Mouse (Mus musculus) urinary bladder, postnatal 25 days (tissue): ENCODE data around the gene Mrtfa.

Experiments
- DNase-seq: peaks from one replicate; pipeline ENCODE4 v3.0.0; 2022; ENCODE audit warnings: low spot score

Gene Mrtfa

DNA sequence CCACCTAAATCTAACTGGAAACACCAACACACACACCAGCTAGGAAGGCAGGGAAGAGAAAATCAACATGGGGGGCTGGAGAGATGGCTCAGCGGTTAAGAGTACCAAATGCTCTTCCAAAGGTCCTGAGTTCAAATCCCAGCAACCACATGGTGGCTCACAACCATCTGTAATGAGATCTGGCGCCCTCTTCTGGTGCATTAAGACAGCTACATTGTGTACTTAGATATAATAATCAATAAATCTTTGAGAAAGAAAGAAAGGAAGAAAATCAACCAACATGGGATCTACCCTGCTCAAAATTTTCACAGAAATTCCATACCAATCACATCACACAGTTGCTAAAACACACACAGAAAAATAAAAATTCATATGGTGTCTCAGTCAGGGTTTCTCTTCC is 34.1 kb downstream of the Mrtfa start:
- no peak for DNase-seq

DNA sequence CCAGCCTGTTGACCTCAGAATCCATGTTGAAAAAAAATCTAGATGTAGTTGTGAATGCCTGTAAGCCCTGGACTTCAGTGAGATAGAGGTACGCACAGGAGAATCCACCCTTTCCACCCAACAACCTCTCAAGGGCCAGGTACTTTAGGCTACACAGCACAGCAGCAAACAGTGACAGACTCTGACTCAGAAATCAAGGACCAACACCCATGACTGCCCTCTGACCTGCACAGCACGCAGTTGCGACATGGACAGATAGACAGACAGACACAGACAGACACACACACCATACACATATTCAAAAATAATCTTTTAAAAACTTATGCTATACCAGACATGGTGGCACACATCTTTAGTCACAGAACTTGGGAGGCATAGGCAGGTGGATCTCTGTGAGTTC is 34.7 kb downstream of the Mrtfa start:
- DNase-seq, result no peak

DNA sequence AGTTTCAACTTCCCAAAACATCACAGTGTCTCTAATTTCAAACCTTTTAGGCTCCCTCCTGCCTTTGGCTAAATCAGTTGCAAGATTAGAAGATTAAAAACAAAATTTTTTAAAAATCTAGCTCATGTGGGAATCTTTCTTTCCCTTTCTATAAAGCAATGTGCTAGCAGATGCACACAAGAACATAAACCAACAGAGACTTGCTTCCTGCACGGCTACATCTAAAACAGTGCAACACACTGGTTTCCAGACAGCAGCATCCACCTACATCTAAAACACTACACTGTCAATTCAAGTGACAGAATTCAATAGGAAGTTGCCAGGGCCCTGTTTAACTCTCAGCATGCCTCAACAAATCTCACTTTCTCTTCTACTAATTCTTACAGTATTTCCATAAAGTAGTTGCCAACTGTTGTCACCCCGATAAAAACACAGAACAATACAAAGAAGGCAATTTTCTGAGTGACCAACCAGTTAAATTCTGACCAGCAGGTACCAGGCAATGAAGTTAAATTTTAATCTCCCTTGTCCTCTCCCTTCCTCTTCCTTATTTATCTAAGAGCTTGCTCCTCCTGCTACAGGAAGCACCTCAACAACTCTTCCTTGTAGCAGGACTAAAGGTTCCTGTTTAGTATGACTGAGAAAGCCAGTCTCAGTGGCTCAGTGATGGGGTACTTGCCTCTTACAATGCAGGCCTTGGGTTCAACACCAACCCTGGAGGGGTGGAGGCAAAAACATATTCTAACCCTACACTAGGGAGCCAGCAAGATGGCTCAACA is 35.5 kb downstream of the Mrtfa start:
- DNase-seq, result no peak

DNA sequence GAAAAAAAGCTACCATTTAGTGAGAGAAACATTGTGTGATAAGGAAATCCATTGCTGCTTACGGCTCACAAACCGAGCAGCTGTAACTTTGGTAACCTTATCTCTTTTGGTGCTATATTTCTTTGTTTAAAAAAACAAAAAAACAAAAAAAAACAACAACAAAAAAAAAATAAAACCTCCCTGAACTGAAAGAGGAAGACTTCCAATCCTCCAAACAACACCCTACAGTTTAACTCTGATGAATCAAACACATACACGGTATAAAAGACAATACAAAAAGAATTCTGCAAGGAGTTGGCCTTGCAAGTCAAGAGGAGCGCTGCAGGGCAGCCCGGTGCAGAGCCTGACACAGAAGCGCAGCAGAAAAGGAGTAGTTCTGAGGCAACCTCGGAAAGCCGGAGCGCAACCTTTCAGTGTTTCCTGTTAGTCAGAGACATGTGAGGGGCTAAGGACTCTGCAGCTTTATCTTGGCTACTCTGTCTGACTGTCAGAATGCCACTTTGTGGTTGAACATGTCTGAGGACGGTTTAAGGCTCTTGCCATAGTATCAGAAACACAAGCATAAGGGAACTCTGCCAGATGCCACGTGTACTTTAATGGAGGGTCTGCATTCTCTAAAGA is 48.5 kb downstream of the Mrtfa start:
- no peak for DNase-seq

DNA sequence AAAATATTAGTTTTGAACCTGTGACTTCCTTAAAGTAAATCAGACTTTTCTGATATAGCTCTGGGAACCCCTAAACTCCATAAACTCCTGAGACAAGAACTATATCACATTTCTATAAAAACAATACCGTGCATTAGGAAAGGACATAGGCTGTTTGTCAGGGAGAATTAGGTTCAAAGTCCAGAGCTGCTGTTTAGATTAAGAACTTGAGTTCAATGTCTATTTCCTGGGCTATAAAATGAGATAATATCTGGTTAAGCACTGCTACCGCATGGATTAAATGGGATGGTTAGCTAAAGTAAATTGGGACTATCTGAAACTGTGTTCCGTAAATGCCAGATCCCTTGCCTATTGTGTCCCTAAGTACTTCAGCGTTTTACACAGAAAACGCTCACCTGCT is 50.6 kb downstream of the Mrtfa start:
- DNase-seq, result no peak

DNA sequence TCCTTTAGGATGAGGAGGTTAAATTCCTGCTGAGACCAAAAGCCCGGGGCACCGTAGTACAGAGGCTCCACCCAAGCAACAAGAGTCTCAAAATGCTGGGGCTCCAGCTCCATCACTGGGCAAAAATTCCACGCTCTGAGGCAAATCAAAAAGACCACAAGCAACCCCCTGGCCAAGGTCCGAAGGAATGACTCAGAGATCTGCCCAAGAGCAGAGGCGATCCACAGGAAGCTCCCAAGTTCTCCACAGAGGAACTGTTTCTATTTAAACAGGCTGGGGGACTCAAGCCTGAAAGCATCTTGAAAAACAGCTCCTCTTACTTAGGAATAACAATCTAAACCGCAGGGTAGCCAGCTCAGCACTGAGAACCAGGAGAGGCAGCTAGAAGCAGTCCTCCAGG is 53.3 kb downstream of the Mrtfa start:
- no peak for DNase-seq

DNA sequence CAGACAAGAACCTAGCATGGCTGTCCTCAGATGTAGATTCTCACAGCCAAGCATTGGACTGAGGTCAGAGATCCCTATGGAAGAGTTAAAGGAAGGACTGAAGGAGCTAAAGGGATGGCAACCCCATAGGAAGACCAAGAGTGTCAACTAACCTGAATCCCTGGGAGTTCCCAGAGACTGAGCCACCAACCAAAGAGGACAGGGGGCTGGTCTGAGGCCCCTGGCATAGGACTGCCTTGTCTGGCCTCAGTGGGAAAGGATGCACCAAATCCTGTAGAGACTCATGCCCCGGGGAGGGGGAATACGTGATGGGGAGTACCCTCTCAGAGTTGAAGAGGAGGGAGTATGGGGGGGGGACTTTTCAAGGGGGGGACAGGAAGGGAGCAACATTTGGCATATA is 56.8 kb downstream of the Mrtfa start:
- no peak for DNase-seq

DNA sequence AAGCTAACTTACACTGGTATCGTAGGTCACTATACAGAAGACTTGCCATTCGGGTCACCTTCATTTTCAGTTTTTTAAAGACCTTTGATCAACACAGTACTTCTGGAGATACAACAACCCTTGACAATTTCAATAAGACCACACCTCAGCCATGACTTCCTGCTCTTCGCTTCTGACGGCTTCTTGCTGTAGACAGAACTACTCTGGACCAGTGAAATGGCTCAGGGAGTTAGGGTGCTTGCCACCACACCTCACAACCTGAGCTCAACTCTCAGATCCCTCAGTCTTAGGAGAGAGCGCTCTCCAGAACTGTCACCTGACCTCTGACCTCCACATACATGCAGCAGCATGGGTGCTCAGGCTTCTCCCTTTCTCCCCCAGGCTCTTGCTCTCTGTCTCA is 59.4 kb downstream of the Mrtfa start:
- no peak for DNase-seq

DNA sequence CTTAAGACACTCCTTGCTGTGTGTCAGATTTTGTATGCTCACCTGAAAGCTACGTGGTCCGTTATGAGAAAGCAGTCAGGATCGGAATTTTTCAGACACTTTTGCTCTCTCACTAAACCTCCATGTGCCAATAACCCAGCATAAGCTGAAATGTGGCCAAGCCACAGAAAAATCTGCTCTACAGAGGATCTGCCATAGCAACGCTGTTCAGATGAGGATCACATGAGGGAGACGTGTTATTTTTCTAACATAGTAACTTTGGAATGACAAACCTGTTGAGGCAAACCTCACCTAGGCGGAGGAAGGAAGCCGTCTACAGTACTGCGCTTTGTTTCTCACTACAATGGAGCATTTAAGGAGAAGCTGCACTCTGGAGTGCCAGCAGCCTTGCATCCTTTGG is 60.6 kb downstream of the Mrtfa start:
- DNase-seq, result no peak

DNA sequence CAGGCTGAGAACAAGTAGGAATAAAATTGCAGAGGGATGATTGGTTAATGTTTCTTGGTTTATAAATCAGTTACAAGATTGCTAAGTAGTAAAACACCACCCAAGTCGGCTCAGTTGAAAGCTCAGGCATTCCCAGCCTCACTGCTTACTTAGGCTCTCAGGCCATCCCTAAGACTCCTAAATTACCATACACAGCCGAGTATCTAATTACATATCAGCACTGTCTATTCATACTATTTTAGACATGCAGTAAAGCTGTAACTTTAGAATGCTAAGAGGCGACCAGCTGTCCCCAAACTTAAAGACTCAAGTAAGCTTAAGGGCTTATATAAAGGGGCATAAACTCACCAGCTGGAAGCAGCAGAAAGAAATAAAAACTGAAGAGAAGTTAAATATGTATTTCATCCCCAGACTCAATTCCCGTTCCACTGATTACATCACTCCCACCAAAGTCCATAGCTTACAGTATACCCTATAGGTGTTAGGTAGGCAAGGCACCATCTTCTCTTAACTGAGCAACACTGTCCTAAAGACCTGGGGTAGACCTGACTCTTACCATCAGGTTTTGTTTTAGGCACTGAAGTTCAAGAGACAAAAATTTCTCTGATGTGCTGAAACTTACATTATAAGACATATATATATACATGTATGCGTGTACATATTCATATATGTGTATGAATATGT is 62.3 kb downstream of the Mrtfa start:
- DNase-seq, result no peak

DNA sequence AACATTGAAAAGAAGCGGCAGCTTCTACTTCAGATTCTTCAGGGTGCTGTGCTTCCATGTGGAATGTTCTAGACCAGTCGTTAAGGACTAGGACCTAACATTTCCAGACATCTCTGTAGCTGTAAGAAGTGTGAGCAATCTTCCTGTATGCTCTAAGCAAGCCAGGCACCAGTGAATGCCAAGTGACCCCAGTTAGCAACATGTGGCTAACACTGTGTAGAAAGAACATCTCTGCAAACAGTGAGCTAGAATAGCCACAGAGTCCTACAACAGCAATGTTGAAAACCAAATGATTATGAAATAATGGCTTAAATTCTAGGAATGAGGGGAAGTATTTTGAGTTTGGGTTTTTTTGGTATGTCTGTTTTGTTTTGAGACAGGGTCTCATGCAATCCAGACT is 66.3 kb downstream of the Mrtfa start:
- no peak for DNase-seq

DNA sequence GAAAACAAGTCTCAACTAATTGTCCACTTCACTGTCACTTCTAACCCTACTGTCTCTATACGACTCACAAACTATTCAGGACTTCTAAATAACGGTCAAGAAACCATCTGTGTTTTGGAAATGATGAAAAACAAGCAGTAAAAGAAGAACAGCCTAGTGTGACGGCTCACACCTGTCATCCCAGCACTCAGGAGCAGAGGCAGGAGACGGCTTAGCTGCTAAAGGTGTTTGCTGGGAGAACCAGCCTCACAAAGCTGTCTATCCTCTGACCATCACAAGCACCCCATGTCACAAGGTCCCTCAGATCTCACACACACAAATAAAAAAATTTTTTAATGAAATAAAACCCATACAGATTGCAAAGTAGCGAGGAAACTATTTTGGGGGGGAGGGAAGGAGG is 67.4 kb downstream of the Mrtfa start:
- no peak for DNase-seq

DNA sequence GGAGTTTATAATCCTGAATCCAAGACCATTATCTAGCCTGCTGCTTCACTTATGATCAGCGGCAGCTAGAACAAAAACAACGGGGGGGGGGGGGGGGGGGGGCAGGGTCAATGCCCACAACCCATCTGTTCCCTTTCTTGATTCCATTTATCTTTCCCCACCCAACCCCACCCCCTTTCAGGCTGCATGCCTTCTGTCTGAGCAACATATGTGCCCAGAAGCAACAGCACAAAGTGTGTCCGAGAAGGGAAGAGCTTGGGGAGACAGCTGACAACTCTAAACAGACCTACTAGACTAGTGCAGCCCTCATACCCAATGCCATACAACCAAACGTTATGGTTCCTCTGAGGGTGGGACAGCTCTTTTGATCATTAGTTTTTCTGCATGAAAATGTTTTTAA is 68.0 kb downstream of the Mrtfa start:
- no peak for DNase-seq

DNA sequence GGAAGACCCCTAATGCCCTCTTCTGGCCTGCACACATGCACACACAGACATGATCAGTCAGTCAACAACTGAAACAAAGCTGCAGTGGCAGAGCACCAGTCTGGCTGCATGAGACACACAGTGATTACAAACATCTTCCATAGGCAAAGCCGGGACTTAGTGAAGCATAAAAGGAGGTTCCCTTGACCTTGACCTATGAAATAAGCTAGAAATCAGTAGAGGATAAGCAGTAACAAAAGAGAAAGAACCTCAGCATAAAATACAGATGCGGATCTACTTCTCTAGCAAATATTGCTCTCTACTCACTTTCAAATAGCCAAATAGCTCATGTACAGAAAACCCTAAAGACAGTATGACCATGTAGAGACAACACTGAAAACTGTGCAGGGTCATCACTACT is 68.5 kb downstream of the Mrtfa start:
- DNase-seq, result no peak

DNA sequence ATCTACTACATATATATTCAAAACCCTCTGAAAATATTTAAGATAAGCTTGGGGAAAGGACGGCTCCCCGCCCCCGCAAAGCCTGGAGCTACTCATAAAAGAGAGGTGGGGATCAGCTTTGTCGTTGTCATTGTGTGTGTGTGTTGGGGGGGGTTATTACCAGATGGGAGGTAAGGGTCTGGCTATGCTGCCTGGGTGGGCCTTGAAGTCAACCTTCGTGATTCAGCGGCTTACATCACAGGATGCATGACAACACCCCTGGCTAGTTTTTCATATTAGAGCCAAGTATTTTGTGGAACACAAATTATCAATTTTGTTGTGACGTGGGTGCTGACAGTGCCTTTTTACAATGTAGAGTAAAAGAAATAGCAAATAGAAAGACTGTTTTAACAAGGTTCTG is 69.6 kb downstream of the Mrtfa start:
- no peak for DNase-seq

DNA sequence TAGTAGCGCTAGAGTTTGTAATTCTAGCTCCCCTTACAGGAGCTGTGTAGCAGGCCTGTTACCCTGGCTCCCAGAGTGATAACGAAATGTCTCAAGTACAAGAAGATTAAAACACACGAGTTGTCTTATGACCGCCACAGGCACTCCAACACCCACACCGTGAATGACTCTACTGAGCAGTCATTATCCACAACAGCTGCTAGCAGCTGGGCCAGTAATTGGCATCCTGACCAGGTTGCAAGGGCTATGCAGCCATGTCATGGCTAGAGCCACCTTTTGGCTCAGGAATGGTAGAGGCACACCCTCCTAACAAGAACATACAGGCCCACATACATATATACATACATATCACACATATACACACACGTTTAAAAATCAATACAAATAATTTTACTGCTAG is 70.4 kb downstream of the Mrtfa start:
- DNase-seq, result no peak

DNA sequence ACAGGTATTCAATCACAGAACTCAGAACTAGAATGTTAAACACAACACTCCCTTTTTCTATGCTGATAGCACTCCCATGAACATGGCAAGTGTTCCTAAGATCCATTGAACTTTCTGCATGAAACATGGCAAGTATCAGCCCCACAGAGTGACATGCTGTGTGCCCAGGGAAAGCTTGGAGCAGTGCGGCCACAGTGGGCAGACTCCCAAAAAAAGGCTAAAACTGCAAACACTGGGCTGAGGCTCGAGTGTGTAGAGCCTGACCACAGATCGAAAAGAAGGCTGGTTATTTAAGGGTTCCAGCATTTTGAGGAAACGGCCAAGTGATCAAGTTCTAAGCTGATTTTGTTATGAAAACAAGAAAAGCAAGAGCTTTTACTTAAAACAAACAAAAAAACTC is 72.3 kb downstream of the Mrtfa start:
- DNase-seq, result no peak

DNA sequence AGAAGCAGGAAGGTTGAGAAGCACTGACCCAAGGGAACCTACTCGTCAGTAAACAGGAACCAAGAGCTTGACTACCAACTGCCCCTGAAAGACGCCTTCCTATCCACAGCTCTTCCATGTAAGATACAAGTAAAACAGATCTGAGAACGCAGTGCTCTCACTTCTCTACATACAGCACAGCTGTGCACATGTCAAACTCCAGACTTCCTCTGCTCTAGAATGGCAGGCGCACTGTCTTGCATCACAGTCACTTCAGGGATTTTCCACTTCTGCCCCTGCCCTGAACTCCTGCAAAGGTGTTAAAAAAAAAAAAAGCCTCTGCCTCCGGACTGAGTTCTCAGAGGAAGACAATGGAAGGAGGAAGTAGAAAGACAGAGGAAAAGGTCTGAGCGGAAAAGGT is 78.0 kb downstream of the Mrtfa start:
- no peak for DNase-seq

DNA sequence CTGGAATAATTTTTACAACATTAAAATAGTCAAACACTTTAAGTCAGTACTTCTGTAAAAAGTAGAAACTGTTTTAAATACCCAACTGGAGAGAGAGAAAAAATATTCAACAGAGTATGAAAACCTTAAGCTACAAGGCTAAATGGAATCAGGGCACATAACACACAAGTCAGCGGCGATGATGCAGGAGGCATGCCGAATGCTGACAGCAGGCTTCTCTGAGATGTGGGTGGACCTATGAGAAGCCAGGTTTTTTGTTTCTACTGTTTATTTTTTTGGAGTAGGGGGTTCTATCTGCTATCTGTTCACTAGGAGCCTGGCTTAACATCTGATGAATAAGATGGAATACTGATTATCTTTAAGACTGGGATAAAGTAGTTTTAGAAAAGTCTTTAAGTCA is 80.2 kb downstream of the Mrtfa start:
- no peak for DNase-seq

DNA sequence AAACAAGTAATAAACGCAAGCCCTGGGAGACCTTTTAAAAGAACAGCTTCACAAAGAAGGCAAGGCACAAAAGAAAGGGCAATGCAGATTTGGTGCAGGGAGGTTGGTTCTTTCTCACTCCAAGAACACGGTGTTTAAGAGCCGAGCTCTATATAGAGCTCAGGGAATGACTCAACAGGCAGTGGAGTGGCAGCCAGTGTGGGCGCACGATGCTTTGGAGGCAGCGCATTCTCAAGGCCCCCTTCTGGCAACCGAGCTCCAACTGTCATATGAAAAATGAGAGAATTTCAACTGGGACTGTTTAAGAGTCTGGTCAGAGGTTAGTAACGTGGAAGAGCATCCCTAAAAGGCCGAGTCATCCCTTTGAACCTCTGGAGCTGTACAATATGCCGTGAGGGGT is 84.6 kb downstream of the Mrtfa start:
- no peak for DNase-seq

DNA sequence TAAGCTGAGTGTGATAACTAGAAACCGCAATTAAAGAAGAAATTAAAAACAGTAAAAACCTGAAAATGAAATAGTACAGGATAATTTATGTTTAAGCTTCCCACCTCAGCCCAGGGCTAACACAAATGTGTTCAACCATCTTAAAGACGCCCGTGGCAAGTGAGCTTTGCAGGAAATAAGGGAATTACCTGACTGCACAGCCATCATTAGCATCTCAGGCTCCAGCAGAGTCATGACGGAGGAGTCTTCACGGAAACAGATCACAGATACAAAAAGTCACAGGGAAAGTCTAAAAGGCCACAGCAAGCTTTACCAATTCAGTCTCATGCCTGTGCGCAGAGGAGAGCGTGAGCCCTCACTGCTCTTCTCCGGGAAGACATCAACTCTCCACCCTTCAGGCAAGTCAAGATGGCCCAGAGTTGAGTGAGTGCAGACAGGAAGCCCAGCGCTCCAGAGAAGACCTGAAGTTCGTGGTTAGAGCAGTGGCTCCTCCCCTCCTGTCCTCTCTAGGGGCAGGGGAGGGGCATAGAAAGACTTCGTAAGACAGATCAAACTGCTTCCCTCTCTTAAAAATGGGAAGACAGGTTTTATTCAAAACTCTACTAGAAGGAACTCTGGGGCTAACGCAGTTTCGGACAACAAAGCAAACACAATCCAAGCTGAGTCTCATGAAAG is 85.8 kb downstream of the Mrtfa start:
- DNase-seq, result no peak

DNA sequence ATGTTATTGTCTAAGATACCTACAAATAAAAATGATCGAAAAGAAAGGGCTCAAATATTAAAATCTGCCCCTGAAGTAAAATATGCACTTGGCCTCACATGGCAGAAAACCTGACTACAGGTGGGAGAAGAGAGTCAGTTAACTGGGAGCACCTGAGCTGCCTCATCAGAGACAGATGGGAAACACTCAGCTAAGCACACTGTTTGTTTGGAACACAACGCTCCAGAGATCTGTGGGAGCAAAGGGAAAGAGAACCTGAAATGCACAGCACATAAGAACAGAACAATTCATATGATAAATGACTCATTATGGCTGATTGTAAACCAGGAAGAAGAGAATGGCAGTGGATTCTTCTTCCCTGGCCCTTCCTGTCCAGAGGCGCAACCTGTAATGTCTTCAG is 87.1 kb downstream of the Mrtfa start:
- DNase-seq, result no peak

DNA sequence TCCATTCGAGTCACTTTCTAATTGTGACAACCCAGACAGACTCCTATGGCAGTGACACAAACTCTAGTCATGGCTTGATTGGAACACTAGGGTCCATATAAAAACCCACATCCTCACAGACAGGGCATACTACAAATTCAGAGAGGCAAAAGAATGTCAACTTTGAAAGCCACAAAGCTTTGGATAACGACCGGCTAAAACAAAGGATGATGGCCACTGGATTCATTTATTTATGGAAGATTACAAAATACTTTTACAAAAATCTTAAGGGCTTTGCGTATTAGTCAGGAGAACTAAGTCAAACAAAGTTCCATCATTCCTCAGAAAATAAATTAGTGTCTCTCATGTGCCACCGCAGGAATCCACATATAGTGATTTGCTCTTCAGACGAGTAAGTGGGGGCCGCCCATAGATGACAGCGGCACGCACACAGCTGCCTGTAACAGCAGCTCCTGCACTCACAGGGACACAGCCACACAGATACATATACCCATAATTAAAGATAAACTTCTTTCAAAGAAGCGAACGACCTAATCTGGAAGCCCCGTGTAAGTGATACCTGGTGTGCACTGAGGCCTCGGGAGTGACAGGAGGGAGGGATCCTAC is 88.2 kb downstream of the Mrtfa start:
- no peak for DNase-seq
